Mouse (Mus musculus) liver, embryonic 13.5 days (tissue): Measurements from ENCODE around the gene Nptn. TPM values are rescaled to one million over a fixed set of nuclear protein-coding genes. Genes with fewer than 3 reads are reported as not detected.

ENCODE experiments used
- ATAC-seq: fragments of 200-750 bp; cut with Nextera tagmentation; 2 replicates; pipeline ENCODE4 v1.8.0; 2017; ENCODE audit warnings: low read depth, mild to moderate bottlenecking, moderate number of reproducible peaks, moderate library complexity
- DNase-seq: peaks from one replicate; pipeline ENCODE4 v3.0.0; 2022
- H3K27ac ChIP-seq: fragments of 300-500 bp; sonication (generic); 2 replicates; pipeline ENCODE4 v1.5.1; 2015; ENCODE audit warnings: moderate library complexity, mild to moderate bottlenecking, inconsistent platforms
- H3K27me3 ChIP-seq: fragments of 300-500 bp; sonication (generic); 2 replicates; pipeline ENCODE4 v1.6.1; 2015; ENCODE audit warnings: mild to moderate bottlenecking, inconsistent platforms
- H3K36me3 ChIP-seq: fragments of 300-500 bp; sonication (generic); 2 replicates; pipeline ENCODE4 v1.6.1; 2015; ENCODE audit warnings: mild to moderate bottlenecking, inconsistent platforms
- H3K4me1 ChIP-seq: fragments of 300-500 bp; sonication (generic); replicated peaks from 2 replicates; pipeline ENCODE4 v1.6.1; 2015; ENCODE audit warnings: inconsistent platforms
- H3K4me2 ChIP-seq: fragments of 300-500 bp; sonication (generic); 2 replicates; pipeline ENCODE4 v1.6.1; 2015; ENCODE audit warnings: inconsistent platforms, mild to moderate bottlenecking, moderate library complexity
- H3K4me3 ChIP-seq: fragments of 300-500 bp; sonication (generic); replicated peaks from 2 replicates; pipeline ENCODE4 v1.5.1; 2015; ENCODE audit warnings: mild to moderate bottlenecking, inconsistent platforms
- H3K9ac ChIP-seq: fragments of 300-500 bp; sonication (generic); 2 replicates; pipeline ENCODE4 v1.6.1; 2015; ENCODE audit warnings: mild to moderate bottlenecking, inconsistent platforms
- H3K9me3 ChIP-seq: fragments of 300-500 bp; sonication (generic); replicated peaks from 2 replicates; pipeline ENCODE4 v1.6.1; 2016; ENCODE audit warnings: inconsistent platforms
- WGBS: fragments of 180-500 bp; shearing (Covaris S2); methylation state at CpG from one replicate; pipeline ENCODE4 v1.1.7; 2015; ENCODE audit not compliant: insufficient replicate concordance; 5-methylcytosine and 5-hydroxymethylcytosine counted together
- polyA plus RNA-seq: library from polyadenylated mRNA; unstranded; fragments of >200 nt; fragmentation: Nextera tagmentation; extraction: Ambion mirVana; gene quantifications from 2 replicates; pipeline ENCODE4 v1.2.1, GENCODE M21; 2015

The Nptn gene
- polyA plus RNA-seq, 1 experiment from 2014 or later = 98.0 TPM

DNA sequence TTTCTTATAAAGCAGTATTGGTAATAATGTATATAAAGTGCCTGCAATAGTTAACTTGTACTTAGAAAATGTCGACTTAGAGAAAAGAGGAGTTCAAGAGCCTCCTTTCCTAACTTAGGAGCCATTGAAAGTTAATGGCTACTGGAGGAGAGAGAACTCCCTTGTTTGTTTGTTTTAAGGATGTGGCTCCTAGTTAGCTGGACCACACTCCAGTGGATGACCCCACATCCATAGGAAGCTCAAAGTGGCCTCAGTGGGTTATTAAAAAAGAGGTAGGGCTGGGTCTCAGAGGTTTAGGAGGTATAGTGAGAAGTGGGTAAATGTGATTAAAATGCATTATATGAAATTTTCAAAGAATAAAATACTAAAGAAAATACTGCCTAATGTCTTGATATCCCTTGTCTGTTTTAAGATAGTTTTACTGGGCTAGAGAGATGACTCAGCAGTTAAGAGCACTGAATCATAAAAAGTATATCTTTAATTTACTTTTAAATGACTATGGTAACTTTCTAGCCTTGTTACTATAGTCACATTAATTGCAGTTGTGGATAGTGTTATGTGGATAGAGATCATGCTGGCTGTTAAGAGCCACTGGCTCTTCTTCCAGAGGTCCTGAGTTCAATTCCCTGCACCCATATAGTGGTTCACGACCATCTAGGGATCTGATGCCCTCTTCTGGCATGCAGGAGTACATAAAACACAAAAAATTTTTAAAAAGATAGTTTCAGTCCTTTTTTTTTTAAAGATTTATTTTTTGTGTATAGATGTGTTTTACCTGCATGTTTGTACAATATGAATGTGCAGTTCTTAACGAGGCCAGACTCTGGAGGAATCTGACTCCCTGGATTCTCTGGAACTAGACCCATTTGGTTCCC is 33.3 kb downstream of the Nptn start:
- ATAC-seq (no peak), DNase-seq (no peak)
- H3K4me1 ChIP-seq = peaks cover 54% of the 10 kb centered on the region
- no peaks in the 10 kb centered on the region for H3K27me3 ChIP-seq
- H3K36me3 ChIP-seq = 0 out of 2 replicates have a peak, but pooled peaks cover 5% of the 10 kb centered on the region
- no peak overlapping the region for H3K9ac ChIP-seq
- no peaks in the 10 kb centered on the region for H3K9me3 ChIP-seq
- WGBS = 73% methylated on average over 3 of the region's 3 CpGs
- no peak overlapping the region for H3K27ac ChIP-seq
- H3K4me2 ChIP-seq = no peak overlapping the region
- no peak overlapping the region for H3K4me3 ChIP-seq

DNA sequence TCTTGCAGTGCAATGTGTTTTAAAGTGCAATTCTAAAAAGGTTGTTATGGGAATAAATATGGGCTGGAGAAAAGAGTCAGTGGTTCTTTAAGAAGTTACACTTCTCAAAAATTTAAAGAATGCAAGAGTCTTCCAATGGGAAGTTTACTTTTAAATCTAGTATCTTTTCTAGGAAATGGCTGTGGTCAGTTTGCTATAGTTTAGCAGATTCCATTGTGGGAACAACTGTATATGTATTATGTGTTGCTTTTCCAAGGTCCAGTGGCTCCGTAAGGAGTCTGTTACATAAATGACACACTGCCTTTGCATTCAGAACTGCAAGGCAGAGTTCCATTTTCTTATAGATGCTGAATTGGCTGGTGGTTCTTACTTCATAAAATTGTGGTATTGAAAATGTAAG is 41.0 kb downstream of the Nptn start:
- ATAC-seq (no peak), DNase-seq (no peak)
- H3K4me2 ChIP-seq = no peak overlapping the region
- H3K36me3 ChIP-seq = peaks cover 22% of the 10 kb centered on the region
- no peak overlapping the region for H3K9ac ChIP-seq
- H3K4me1 ChIP-seq = peaks cover 27% of the 10 kb centered on the region
- no peaks in the 10 kb centered on the region for H3K27me3 ChIP-seq
- 91% methylated on average over 1 of the region's 1 CpGs for WGBS
- no peaks in the 10 kb centered on the region for H3K9me3 ChIP-seq
- H3K4me3 ChIP-seq = no peak overlapping the region
- no peak overlapping the region for H3K27ac ChIP-seq

DNA sequence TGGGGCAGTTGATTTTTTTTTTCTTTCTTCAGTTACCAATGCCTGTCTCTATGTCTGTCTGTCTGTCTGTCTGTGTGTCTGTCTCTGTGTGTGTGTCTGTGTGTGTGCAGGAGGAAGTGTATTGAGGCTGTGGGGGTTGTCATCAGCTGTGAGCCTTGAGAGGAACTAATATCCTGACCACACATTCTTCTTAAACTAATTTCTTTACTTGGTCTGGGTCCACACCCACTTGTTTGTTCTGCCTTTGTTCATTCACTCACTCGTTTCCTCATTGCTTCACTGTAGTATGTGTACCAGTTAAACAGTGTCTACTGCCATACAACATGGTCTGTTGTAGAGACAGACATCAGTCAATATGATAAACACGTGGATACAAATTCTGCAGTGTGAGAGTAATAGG is 45.2 kb downstream of the Nptn start:
- Histone ChIP-seq H3K4me3 (no peak overlapping the region), H3K27ac (no peak overlapping the region), H3K4me2 (no peak overlapping the region), H3K9me3 (no peaks in the 10 kb centered on the region), H3K9ac (no peak overlapping the region), H3K27me3 (no peaks in the 10 kb centered on the region), H3K4me1 (peaks cover 12% of the 10 kb centered on the region), H3K36me3 (peaks cover 51% of the 10 kb centered on the region)
- ATAC-seq (no peak), DNase-seq (no peak)
- WGBS = 59% methylated on average over 2 of the region's 2 CpGs

DNA sequence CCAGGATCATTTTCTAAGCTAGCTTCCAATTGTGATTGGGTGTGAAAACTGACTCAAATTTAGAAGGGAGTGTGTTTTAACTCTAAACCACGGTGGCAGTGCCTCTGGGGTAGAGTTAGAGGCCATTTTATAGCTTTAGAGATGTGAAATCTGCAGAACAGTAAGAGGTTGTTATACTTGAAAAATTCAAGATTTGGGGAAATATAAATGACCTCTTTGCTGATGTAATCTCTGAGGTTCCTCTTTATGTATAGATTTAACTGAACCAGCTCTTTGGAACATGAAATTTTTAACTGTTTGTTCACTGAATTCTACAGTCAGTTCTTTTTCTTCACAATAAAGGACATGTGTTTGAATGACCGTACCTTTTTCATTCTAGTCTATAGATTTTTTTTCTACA is 48.4 kb downstream of the Nptn start:
- Histone ChIP-seq H3K9me3 (no peaks in the 10 kb centered on the region), H3K4me2 (no peak overlapping the region), H3K9ac (no peak overlapping the region), H3K4me3 (no peak overlapping the region), H3K27me3 (no peaks in the 10 kb centered on the region), H3K4me1 (0 out of 2 replicates have a peak, but pooled peaks cover 2% of the 10 kb centered on the region), H3K27ac (no peak overlapping the region), H3K36me3 (peaks cover 63% of the 10 kb centered on the region)
- ATAC-seq (no peak), DNase-seq (no peak)
- 82% methylated on average over 2 of the region's 2 CpGs for WGBS

DNA sequence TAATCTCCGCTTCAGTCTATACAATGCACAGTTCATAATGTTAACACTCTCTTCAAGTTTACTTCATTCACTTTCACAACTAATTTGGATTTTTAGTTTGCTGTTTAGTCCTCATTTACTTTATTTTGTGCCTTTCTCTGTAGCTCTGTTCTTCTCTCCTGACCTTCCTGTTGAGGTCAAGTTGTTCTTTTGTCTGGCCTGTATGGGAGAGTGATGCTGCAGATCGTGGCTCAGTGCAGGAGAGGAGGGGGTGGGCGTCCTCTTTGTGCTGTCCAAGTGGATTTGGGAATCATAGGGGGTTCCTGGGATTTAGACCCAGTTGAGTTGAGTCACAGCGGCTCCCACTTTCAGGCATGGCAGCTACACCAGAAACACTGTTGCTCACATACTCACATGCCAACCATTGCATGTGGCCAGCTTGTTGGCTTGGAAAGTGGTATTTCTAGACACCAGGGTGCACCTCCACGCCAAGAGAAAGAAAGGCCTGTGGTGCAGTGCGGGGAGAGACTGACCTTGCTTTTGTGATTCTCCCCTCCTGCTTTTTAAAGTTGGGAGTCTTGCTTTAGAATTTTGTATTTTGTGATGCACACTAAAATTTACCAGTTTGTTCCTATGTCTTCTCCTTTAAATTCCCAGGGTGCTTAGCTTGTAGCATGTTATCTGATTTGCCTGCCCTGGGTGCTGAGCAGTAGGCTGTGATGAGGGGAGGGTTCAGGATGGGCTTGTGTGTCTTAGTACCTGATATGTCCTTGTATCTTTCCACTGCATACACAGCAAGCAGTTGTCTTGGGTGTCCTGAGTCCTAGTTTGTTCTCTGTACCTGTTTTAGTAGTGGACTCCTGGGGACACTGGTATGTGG is 66.6 kb downstream of the Nptn start:
- DNase-seq (peak; percentile 23), ATAC-seq (peak; percentile 89)
- Histone ChIP-seq H3K27me3 (no peaks in the 10 kb centered on the region), H3K4me3 (no peak overlapping the region), H3K9me3 (no peaks in the 10 kb centered on the region), H3K27ac (peak overlapping the region; percentile 77), H3K9ac (peak overlapping the region; percentile 26), H3K36me3 (peaks cover 80% of the 10 kb centered on the region), H3K4me2 (0 out of 2 replicates have a peak overlapping the region, but pooled peaks have one; percentile 8), H3K4me1 (peaks cover 52% of the 10 kb centered on the region)
- WGBS = 83% methylated on average over 6 of the region's 6 CpGs

DNA sequence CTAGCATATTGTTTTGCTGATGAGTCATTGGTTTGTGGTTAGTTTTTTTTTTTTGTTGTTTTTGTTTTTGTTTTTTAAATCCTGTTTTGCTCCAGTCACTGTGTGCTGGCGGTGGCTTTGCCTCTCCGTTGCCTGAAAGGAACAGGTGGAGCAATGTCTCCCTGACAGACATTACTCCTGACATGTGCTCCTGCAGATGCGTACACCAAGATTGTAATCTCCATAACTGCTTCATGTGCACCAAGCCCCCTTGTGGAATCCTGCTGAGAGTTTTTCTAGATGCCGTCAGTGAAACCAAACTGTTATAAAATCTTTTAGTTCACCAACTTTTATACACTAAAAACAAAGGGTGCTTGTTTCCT is 67.2 kb downstream of the Nptn start:
- H3K4me2 ChIP-seq = 0 out of 2 replicates have a peak overlapping the region, but pooled peaks have one; percentile 8
- H3K27me3 ChIP-seq = no peaks in the 10 kb centered on the region
- ATAC-seq (peak; percentile 59), DNase-seq (no peak)
- H3K9me3 ChIP-seq = no peaks in the 10 kb centered on the region
- H3K27ac ChIP-seq = peak overlapping the region; percentile 77
- peak overlapping the region; percentile 26 for H3K9ac ChIP-seq
- peaks cover 75% of the 10 kb centered on the region for H3K36me3 ChIP-seq
- H3K4me1 ChIP-seq = peaks cover 50% of the 10 kb centered on the region
- no peak overlapping the region for H3K4me3 ChIP-seq
- WGBS = 32% methylated on average over 4 of the region's 4 CpGs

DNA sequence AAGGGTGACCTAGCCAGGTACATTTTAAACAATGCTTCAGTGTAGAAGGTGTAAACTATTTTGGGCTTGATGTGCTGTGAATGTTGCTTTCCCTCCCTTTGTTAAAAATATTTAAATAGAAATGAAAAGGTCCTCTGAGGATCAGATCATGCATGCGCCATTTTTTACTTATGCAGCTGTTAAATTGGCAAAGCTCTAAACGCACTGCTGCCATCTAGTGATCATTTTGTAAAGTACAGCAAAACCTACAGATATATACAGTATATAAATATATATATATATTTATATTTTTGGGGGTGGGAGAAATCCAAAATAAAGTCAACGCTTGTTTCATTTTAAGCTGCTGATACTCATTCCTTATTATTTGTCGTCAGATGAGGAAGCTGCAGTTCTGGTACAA is 70.0 kb downstream of the Nptn start:
- Histone ChIP-seq H3K4me2 (no peak overlapping the region), H3K4me3 (no peak overlapping the region), H3K27me3 (no peaks in the 10 kb centered on the region), H3K36me3 (peaks cover 64% of the 10 kb centered on the region), H3K9ac (no peak overlapping the region), H3K27ac (peak overlapping the region; percentile 24; the same call in 1 of the 2 replicates), H3K4me1 (peaks cover 61% of the 10 kb centered on the region), H3K9me3 (no peaks in the 10 kb centered on the region)
- WGBS = 52% methylated on average over 4 of the region's 4 CpGs
- DNase-seq (no peak), ATAC-seq (no peak)

DNA sequence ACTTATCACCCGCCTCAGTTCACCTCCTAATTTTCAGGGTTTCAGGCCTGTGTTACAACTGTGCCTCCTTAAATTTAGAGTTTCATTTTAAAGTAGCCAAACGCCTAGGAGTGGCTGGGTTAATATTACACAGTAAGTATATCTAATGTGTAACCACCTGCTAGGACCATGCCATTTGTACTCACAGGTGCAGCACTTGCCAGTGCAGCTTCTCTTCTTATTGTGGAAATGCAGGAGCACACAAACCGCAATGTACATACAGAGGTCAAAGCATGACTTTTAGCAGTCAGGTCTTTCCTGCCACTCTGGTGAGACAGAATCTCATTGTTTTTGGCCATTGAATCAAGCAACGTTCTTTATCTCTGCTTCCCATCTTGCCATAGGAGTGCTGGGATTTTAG is 72.5 kb downstream of the Nptn start:
- Histone ChIP-seq H3K27ac (peak overlapping the region; percentile 69), H3K9me3 (no peaks in the 10 kb centered on the region), H3K4me1 (peaks cover 67% of the 10 kb centered on the region), H3K9ac (peak overlapping the region; percentile 33; the same call in 1 of the 2 replicates), H3K27me3 (no peaks in the 10 kb centered on the region), H3K4me2 (peak overlapping the region; percentile 41), H3K4me3 (no peak overlapping the region; the same call in 1 of the 2 replicates), H3K36me3 (peaks cover 56% of the 10 kb centered on the region)
- no peak for ATAC-seq
- no peak for DNase-seq
- 60% methylated on average over 4 of the region's 4 CpGs for WGBS

DNA sequence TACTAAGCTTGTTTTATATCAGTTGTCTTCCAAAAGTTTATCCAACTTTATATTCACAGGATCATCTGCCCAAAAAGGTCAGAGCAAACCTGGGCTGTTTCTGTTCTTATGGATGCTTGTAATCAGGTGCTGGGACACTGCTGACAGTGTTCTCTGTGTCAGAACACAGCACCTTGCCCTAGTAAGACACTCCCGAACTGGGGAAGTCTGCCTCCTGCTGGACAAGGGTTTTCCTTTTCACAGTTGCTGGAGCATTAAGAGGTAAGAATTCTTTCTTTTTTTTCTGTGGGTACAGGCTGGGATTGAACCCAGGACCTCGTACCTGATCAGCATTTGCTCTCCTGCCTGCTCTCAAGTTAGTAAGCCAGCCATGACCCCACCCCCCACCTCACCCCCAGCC is 74.4 kb downstream of the Nptn start:
- ATAC-seq (no peak), DNase-seq (peak; percentile 72)
- WGBS = 44% methylated on average over 2 of the region's 2 CpGs
- Histone ChIP-seq H3K9me3 (no peaks in the 10 kb centered on the region), H3K4me2 (peak overlapping the region; percentile 69), H3K27ac (peak overlapping the region; percentile 98), H3K36me3 (peaks cover 54% of the 10 kb centered on the region), H3K4me3 (peak overlapping the region; percentile 51), H3K27me3 (no peaks in the 10 kb centered on the region), H3K4me1 (peaks cover 78% of the 10 kb centered on the region), H3K9ac (peak overlapping the region; percentile 79)

DNA sequence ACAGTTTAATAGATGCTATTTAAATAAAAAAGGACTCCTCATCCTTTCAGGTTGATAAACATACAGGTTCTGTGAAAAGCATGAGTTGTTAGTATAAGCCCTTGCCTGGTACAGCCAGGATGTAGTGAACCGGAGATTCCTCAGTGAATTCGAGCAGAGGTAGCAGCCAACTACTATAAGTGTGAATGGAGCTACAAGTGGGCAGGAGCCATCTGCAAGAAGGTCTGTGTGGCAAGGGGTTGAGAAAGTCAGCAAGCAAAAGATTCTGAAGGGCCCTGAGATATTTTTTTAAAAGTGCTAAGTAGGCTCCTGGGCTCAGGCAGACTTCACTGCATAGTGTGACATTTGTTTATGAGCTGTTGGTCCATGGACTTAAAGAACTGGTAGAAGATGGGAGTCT is 74.8 kb downstream of the Nptn start:
- Histone ChIP-seq H3K9me3 (no peaks in the 10 kb centered on the region), H3K4me3 (peak overlapping the region; percentile 51), H3K4me1 (peaks cover 82% of the 10 kb centered on the region), H3K27me3 (no peaks in the 10 kb centered on the region), H3K9ac (peak overlapping the region; percentile 79), H3K27ac (peak overlapping the region; percentile 98), H3K4me2 (peak overlapping the region; percentile 69), H3K36me3 (peaks cover 52% of the 10 kb centered on the region)
- DNase-seq (no peak), ATAC-seq (no peak)
- 72% methylated on average over 2 of the region's 2 CpGs for WGBS
